Mouse (Mus musculus) C2C12 (cell line): ENCODE measurements around the gene Spon2.

Experiments used
- CTCF ChIP-seq: IDR thresholded peaks from one replicate; pipeline ENCODE4 v1.5.1; 2011; ENCODE audit not compliant: control insufficient read depth, insufficient read depth, insufficient read length
- MAX ChIP-seq: IDR thresholded peaks from one replicate; pipeline ENCODE4 v1.6.1; 2011; ENCODE audit warnings: mild to moderate bottlenecking, control low read depth
- MYOD1 ChIP-seq: IDR thresholded peaks from one replicate; pipeline ENCODE4 v1.6.1; 2011; ENCODE audit warnings: low read depth; ENCODE audit not compliant: control insufficient read depth, insufficient read length
- USF1 ChIP-seq: IDR thresholded peaks from one replicate; pipeline ENCODE4 v1.6.1; 2011; ENCODE audit warnings: low read depth, mild to moderate bottlenecking, control low read depth, moderate library complexity

- no peak for TF ChIP-seq MAX
- TF ChIP-seq CTCF: no peak
- TF ChIP-seq USF1: no peak
- no peak for TF ChIP-seq MYOD1
Observed at GRCm38 (mm10) chr5:33248186-33248585, 29.9 kb upstream of the Spon2 start.
